9 mouse cellular contexts compared by ENCODE assay signal in genomic region chr5:143386797-143387621, GRCm38 (mm10). TPM values are rescaled to one million over a fixed set of nuclear protein-coding genes. Genes with fewer than 3 reads are reported as not detected.
DNase-seq lines count a peak whose midpoint lies in the region; ATAC-seq and TF ChIP-seq lines count a peak whose summit lies in the region.
"Had no signal": no experiment of that assay in that cellular context is flagged by ENCODE, and none has a peak within 500 bp of the region (broad histone marks: within the 10 kb centered on the region; RNA-seq: fewer than 3 reads in every experiment).

No protein-coding gene starts in this region.

- peaks cover 23% of the 10 kb centered on the region for H3K4me1 ChIP-seq in megakaryocyte, embryonic 14.5 days
- peaks cover 9% of the 10 kb centered on the region for H3K4me1 ChIP-seq in embryonic facial prominence, embryonic 10.5 days
- H3K4me1 ChIP-seq in intestine, embryonic 16.5 days (ENCODE audit: control insufficient read depth, insufficient read depth, low read length) = peaks cover 11% of the 10 kb centered on the region
- H3K4me1 ChIP-seq in stomach, postnatal 0 days (replicated peaks; ENCODE audit: control insufficient read depth, insufficient read depth) = peaks cover 7% of the 10 kb centered on the region; the same call in 1 of the 2 replicates

- peak; percentile 33; the same call in 1 of the 2 replicates for TF ChIP-seq CTCF in stomach, postnatal 0 days (IDR thresholded peaks at IDR 0.05; ENCODE audit: low read depth)

- peak overlapping the region; percentile 49; the same call in 1 of the 2 replicates for H3K9ac ChIP-seq in intestine, embryonic 16.5 days (ENCODE audit: low read depth, low read length)
- 0 out of 2 replicates have a peak overlapping the region, but pooled peaks have one; percentile 13 for H3K9ac ChIP-seq in stomach, postnatal 0 days (ENCODE audit: low read length)

- H3K4me3 ChIP-seq in megakaryocyte, embryonic 14.5 days (replicated peaks) = peak overlapping the region; percentile 84
- H3K4me3 ChIP-seq in embryonic facial prominence, embryonic 10.5 days = peak overlapping the region; percentile 52
- peak overlapping the region; percentile 42 for H3K4me3 ChIP-seq in intestine, embryonic 16.5 days (ENCODE audit: low read length)
- H3K4me3 ChIP-seq in stomach, postnatal 0 days (ENCODE audit: low read depth, low read length) = peak overlapping the region; percentile 31

- no peak overlapping the region for H3K27ac ChIP-seq in embryonic facial prominence, embryonic 10.5 days (replicated peaks)
- H3K27ac ChIP-seq in intestine, embryonic 16.5 days (ENCODE audit: low read length) = no peak overlapping the region
- no peak overlapping the region; the same call in 1 of the 2 replicates for H3K27ac ChIP-seq in stomach, postnatal 0 days (replicated peaks)

- H3K36me3 ChIP-seq in megakaryocyte, embryonic 14.5 days (replicated peaks; ENCODE audit: low read length) = no peaks in the 10 kb centered on the region
- no peaks in the 10 kb centered on the region for H3K36me3 ChIP-seq in embryonic facial prominence, embryonic 10.5 days (replicated peaks)
- H3K36me3 ChIP-seq in intestine, embryonic 16.5 days (ENCODE audit: control insufficient read depth, insufficient read depth, low read length) = no peaks in the 10 kb centered on the region
- H3K36me3 ChIP-seq in stomach, postnatal 0 days (ENCODE audit: control insufficient read depth, insufficient read depth, low read length) = no peaks in the 10 kb centered on the region

- ATAC-seq in megakaryocyte, adult 5-6 weeks (ENCODE audit: poor library complexity, severe bottlenecking) = no peak
- ATAC-seq in intestine, embryonic 16.5 days = peak; percentile 94
- peak; percentile 84 for ATAC-seq in stomach, postnatal 0 days (ENCODE audit: low FRiP score, low TSS enrichment)

- H3K4me2 ChIP-seq in intestine, embryonic 16.5 days (ENCODE audit: low read depth, low read length) = peak overlapping the region; percentile 77
- H3K4me2 ChIP-seq in stomach, postnatal 0 days (replicated peaks; ENCODE audit: low read depth) = peak overlapping the region; percentile 62

- TF ChIP-seq EP300 in stomach, postnatal 0 days (optimal IDR thresholded peaks at IDR 0.05) = no peak

- peak; percentile 71 for DNase-seq in embryonic facial prominence, embryonic 10.5 days (ENCODE audit: low spot score)
- peak; percentile 30 for DNase-seq in lung, postnatal 10 days
- peak; percentile 91 for DNase-seq in stomach, postnatal 0 days (ENCODE audit: low spot score)
- DNase-seq in cerebellum, postnatal 36 days = no peak
- no peak for DNase-seq in left cerebral cortex, adult 9 months (ENCODE audit: low spot score in 2 of 2)

- H3K27me3 ChIP-seq in megakaryocyte, embryonic 14.5 days (replicated peaks) = peaks cover 73% of the 10 kb centered on the region
- H3K27me3 ChIP-seq in embryonic facial prominence, embryonic 10.5 days (replicated peaks; ENCODE audit: low read depth, poor library complexity, severe bottlenecking) = peaks cover 56% of the 10 kb centered on the region
- peaks cover 11% of the 10 kb centered on the region; the same call in 1 of the 2 replicates for H3K27me3 ChIP-seq in intestine, embryonic 16.5 days (replicated peaks; ENCODE audit: control insufficient read depth, insufficient read depth, low read length)
- H3K27me3 ChIP-seq in stomach, postnatal 0 days (ENCODE audit: control insufficient read depth, insufficient read depth, low read length) = no peaks in the 10 kb centered on the region

- WGBS in embryonic facial prominence, embryonic 10.5 days = 8% methylated on average over 39 of the region's 39 CpGs
- WGBS in intestine, embryonic 16.5 days = 8% methylated on average over 37 of the region's 39 CpGs
- WGBS in stomach, postnatal 0 days = 10% methylated on average over 39 of the region's 39 CpGs

- no peaks in the 10 kb centered on the region for H3K9me3 ChIP-seq in megakaryocyte, embryonic 14.5 days
- no peaks in the 10 kb centered on the region for H3K9me3 ChIP-seq in embryonic facial prominence, embryonic 10.5 days
- H3K9me3 ChIP-seq in intestine, embryonic 16.5 days (ENCODE audit: control insufficient read depth, low read length) = no peaks in the 10 kb centered on the region
- no peaks in the 10 kb centered on the region for H3K9me3 ChIP-seq in stomach, postnatal 0 days (ENCODE audit: control insufficient read depth, low read length)

RNA-seq across cellular contexts. Expression of gene Kdelr2, which starts 16.6 kb away (rescaled TPM):
- 42.6 and 69.6 TPM in 2 replicates for polyA plus RNA-seq in megakaryocyte, embryonic 14.5 days (2012; ENCODE audit: insufficient read depth, low replicate concordance)
- total RNA-seq in megakaryocyte, adult 5-6 weeks (2015) = 56.4 and 58.9 TPM in 2 replicates
- 91.2 and 100.0 TPM in 2 replicates for total RNA-seq in megakaryocyte, adult 5-6 weeks (2017)
- 221 and 226 TPM in 2 replicates for polyA plus RNA-seq in embryonic facial prominence, embryonic 10.5 days (2016; fragmentation: Nextera tagmentation; extraction: Ambion mirVana)
- 345 and 360 TPM in 2 replicates for polyA plus RNA-seq in intestine, embryonic 16.5 days (2015; fragmentation: Nextera tagmentation; extraction: Ambion mirVana)
- 287 and 315 TPM in 2 replicates for polyA plus RNA-seq in stomach, postnatal 0 days (2015; fragmentation: Nextera tagmentation; extraction: Ambion mirVana)

RNA-seq across cellular contexts. Expression of gene Grid2ip, which starts 29.9 kb away (rescaled TPM):
- polyA plus RNA-seq in megakaryocyte, embryonic 14.5 days (2012; ENCODE audit: insufficient read depth, low replicate concordance) = not detected in 2 replicates
- total RNA-seq in megakaryocyte, adult 5-6 weeks (2015) = not detected in 2 replicates
- not detected in 2 replicates for total RNA-seq in megakaryocyte, adult 5-6 weeks (2017)
- polyA plus RNA-seq in embryonic facial prominence, embryonic 10.5 days (2016; fragmentation: Nextera tagmentation; extraction: Ambion mirVana) = 0.09 and 0.14 TPM in 2 replicates
- 0.09 and 0.28 TPM in 2 replicates for polyA plus RNA-seq in intestine, embryonic 16.5 days (2015; fragmentation: Nextera tagmentation; extraction: Ambion mirVana)
- polyA plus RNA-seq in stomach, postnatal 0 days (2015; fragmentation: Nextera tagmentation; extraction: Ambion mirVana) = 0.86 and 1.4 TPM in 2 replicates
- total RNA-seq: neutrophil, adult 5-6 weeks had no signal

RNA-seq across cellular contexts. Expression of gene Zdhhc4, which starts 58.0 kb away (rescaled TPM):
- 56.0 and 65.8 TPM in 2 replicates for polyA plus RNA-seq in megakaryocyte, embryonic 14.5 days (2012; ENCODE audit: insufficient read depth, low replicate concordance)
- 48.5 and 55.0 TPM in 2 replicates for total RNA-seq in megakaryocyte, adult 5-6 weeks (2015)
- 22.3 and 24.6 TPM in 2 replicates for total RNA-seq in megakaryocyte, adult 5-6 weeks (2017)
- polyA plus RNA-seq in embryonic facial prominence, embryonic 10.5 days (2016; fragmentation: Nextera tagmentation; extraction: Ambion mirVana) = 71.0 and 77.2 TPM in 2 replicates
- 61.6 and 66.0 TPM in 2 replicates for polyA plus RNA-seq in intestine, embryonic 16.5 days (2015; fragmentation: Nextera tagmentation; extraction: Ambion mirVana)
- 62.6 and 65.2 TPM in 2 replicates for polyA plus RNA-seq in stomach, postnatal 0 days (2015; fragmentation: Nextera tagmentation; extraction: Ambion mirVana)

Comparison
In these comparisons a context has a peak if more than half of its experiments do, and no peak if none do; other contexts are left out.
1. H3K4me3 ChIP-seq: peak in every context shown above with its lines; median percentile 84 in megakaryocyte, embryonic 14.5 days; 52 in embryonic facial prominence, embryonic 10.5 days; 42 in intestine, embryonic 16.5 days; 31 in stomach, postnatal 0 days.
2. DNase-seq: peak in embryonic facial prominence, embryonic 10.5 days (single experiment), lung, postnatal 10 days (single experiment) and stomach, postnatal 0 days (single experiment); none in cerebellum, postnatal 36 days (0 of 2) and left cerebral cortex, adult 9 months (0 of 2).